Mouse (Mus musculus) natural killer cell, adult 2 months (primary cell): Measurements from ENCODE around the gene Suds3.
A peak's percentile ranks its signal among the peaks of the same experiment; 100 is the strongest.

Source experiments
- DNase-seq, 2 experiments: peaks; one replicate each; pipeline ENCODE4 v3.0.0; 2022; ENCODE audit warnings: low spot score in 2 of 2

Gene Suds3

DNA sequence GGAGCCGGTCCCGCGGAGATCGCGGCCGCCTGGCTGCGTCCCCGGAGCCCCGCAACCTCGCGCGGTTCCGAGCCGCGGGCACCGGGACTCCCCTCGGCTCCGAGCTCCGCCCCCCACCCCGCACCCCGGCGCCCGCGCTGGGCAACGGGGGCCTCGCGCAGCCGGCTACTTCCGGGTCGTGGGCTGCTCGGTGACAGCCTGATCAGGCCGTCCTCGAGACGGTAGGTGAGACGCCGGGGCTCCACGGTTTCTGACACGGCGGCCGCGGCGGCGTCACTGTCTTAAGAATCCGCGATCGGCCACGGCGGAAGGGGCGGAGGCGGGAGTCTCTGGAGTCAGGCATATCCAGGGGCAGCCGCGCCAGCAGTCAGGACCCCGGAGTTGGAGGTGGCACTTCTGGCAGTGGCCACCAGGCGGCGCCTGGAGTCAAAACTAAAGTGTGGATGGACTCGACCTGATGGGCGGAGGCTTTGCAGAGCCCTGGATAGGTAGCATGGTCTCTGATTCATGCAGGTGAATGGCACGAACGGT, at the start of gene Suds3:
TSS of gene Suds3 (minus strand) at position 278 of the 531 bp plus-strand sequence.
- peak; percentile 96 to 97 for DNase-seq

DNA sequence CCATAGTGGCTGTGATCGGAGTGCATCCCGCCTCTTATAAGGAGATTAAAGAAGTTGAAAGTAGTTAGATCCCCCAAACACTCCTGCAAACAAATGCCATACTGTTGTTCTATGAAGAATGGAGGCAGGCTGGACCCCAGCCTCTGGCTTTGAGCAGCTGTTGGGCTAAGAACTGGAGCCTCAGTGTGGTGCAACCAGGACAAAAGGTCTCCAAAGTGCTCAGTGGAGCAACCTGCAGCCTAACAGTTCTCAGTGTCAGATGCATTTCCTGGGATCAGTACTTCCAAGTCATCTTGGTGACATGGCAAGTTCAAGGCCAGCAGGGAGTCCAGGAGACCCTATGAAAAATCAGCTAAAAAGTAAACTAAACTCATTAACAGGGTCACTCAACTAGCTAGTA, 49.0 kb upstream of the Suds3 start:
- no peak for DNase-seq

DNA sequence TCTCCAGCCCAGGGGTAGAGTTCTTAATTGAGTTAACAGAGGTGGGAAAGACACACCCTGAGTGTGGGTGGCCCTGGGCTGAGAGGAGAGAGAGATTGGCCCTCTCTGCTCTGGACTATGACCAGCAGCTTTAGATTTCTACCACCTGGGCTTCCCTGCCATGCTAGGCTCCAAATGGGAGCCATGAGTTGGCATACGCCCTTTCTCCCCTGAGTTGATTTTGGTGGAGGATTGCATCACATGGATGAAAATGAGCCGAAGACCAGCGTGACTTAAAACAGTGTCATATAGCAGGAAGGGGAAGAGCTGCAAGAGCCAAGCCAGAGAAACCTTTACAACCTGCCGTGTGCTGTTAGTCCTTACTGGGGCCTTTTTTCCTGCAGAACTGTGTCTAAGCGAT, 48.6 kb upstream of the Suds3 start:
- no peak for DNase-seq

DNA sequence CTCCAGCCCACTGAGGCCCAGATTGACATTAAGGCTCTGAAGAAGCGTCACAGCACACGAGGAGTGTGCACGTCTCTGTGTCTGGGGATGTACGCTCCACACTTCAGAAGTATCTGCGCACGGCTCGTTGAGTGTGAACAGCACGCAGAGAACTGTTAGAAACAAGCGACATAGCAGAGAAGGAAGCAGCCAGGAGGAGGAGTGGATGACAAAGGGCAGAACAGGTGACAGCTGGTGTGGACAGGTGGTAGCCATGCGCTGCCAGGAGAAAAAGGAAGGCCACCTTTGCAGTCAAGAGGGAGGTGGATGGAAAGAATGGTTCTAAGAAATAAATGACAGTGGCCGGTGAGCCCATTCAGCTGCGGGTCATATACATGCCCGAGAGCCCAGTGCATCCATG, 47.9 kb upstream of the Suds3 start:
- DNase-seq: no peak

DNA sequence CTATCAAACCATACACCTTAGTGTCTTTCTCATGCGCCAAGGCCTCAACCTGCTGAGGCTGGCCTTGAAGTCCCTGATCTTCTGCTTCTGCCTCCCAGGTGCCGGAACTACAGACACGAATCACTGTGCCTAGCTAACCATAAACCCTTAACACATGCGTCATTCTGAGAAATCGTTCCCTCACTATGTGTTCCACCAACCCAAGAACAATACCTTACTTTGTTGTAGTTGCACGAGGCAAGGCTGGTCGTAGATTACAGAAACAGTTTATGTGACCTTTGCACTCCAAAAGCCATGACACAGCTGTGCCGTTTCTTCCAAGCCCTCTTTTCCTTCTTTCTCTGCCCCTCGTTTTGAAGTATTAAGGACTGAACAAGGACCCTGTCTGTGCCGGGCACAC, 44.6 kb upstream of the Suds3 start:
- peak in 1 of 2 experiments; percentile 54 for DNase-seq

DNA sequence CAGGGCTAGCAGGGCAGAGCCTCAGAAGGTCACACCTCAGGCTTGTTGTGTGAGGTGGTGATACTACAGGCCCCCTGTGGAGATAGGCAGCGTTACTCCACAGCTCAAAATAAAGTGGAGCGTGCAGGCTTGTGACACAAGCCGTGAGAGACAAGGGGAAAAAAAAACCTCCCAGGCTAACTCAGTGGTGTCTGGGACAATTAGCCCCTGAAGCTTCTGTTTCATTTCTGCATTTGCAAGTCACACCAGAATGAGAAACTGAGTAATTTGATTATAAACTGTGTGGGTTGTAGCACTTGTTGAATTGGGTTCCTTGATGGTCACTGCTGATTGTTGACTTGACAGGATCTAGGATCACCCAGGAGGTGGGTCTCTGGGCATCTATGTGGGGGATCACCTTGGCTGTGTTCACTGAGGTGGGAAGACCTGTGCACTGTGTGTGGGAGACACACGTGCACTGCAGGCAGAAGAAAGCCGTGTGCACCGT, 43.9 kb upstream of the Suds3 start:
- peak in 1 of 2 experiments; percentile 58 for DNase-seq

DNA sequence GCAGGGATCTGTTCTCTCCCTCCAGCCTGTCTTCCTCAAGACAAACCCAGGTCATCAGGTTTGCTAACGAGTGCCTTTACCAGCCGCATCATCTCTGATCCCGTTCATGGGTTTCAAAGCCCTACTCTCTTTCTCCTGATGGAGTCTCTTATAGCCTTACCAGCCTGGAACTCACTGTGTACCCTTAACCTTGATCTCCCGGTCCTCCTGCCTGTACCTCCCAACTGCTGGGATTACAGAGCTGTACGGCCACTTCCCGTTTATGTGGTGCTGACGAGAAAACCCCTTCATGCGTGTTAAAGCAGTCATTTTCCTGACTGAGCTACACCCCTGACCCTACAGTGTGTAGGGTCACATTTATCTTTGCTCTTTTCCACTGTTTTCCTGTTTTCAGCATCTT, 43.4 kb upstream of the Suds3 start:
- DNase-seq: peak in 1 of 2 experiments; percentile 26

DNA sequence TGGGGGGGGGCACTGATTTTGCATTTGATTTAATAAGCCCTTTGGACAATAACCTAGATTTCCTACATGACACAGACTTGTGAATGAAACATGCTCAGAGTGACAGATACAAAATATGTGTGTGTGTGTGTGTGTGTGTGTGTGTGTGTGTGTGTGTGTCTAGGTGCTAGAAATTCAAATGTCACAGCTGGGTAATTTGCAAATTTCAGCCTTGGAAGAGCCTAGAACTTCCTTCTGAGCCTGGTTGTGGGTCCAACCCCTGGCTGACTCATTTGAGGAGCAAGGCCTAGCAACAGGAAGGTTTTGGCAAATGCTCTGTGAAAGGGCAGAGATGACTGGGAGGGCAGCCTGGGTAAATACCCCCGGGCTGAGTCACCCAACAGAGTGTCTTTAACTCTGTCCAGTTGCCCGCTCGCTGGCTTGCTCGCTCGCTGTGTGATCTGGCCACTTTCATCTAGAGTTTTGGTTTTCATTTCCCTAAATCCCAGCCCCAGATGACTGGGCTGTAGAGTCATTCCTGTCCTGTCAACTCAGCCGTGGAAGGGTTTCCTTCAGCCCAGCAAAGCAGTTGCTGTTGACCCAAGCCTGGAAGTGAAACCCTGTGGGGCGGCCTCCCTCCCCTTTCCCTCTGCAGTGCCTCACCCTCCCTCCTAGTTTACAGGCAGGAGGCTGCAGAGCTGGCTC, 42.6 kb upstream of the Suds3 start:
- DNase-seq: peak in 1 of 2 experiments; percentile 64

DNA sequence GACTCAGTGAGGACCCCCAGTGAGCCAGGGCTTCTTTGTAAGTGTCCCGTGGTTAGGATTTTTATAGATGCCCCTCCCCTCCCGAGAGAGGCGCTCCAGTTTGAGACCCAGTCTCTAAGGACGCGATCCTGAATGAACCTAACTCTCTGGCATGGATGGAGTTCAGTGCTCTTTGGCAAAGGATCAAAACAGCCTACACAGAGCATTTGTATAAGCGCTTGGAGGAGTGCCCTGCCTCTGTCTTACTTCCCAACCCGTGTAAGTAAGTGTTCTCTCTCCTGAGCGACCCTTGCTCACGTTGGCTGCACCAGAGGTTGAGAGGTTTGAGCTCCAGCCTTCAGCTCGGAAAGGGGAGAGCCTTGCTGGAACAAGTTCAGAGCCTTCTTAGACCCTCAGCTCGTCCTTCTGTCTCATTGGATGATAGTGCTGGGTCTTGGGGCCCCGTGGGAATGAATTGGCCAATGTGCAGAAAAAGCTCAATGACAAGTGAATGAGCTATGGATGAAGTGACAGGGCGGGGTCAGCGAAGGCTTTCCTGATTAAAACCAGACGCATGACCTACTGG, 37.7 kb upstream of the Suds3 start:
- no peak for DNase-seq

DNA sequence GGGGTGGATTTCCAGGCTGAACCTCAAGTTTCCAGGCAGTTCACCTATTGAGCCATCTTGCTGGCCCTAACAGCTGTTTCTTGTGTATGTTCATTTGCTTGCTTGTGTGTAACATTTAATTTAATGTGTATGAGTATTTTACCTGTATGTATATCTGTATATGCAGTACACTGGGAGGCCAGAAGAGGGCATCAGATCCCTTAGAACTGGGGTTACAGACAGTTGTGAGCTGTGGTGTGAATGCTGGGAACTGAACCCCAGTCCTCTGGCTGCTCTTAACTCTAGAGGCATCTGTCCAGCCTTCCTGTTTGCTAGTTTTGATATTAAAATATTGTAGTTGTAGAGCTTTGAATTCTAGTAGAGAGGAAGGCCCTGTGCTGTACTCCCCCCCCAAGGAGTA, 37.0 kb upstream of the Suds3 start:
- DNase-seq: no peak

DNA sequence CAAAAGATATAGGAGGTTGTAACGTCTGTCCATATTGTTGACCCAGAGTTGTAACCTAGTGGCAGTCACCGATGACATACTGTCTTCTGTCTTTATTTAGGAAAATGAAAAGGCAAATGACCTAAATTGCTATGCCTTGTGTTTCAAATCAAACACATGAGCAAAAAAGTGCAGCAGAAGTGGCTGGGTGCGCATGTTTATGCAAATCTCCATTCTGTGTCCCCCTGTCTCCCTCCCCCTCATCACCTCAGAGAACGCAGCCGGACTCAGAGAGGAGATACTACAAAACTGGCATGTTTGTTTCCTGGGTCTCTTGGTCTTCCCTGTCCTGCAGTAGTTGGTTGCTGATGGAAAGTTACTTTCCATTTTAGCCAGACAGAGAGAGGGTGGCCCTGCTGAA, 34.2 kb upstream of the Suds3 start:
- no peak for DNase-seq

DNA sequence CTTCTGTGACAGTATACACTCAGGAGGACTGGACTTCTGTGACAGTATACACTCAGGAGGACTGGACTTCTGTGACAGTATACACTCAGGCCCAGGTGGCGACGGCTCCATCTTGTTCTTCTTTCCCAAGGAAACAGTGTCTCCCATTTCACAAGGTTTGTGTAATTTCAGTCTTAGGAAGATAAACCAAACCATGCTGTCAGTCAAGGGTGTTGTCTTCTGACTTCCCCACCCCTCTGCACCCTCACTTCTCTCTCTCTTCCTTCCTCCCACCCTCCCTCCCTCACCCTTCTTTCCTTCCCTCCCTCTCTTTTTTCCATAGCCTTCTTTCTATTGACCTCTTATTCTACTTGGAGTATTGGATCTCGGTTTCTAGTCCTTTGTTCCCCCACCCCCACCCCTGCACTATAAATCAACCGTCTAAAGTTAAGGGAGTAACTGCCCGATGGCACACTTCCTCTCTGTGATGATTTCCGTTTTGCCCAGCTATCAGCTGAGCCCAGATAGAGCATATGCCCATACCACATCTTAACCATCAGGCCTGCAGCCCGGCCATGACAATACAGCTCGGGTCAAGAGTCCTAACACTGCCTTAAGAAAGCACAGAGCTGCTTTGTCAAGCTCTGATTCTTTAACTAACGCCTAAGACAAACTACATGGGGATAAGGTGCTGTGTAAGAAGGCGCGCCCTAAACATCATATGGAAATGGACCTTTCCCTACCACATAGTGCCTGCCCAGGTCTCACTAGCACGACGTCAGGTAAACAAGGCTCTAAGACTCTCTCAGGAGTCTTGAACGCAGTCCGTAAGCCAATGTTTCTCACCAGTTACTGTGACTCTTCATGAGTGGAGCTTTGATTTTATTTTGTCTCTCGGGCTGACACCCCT, 33.4 kb upstream of the Suds3 start:
- DNase-seq: no peak

DNA sequence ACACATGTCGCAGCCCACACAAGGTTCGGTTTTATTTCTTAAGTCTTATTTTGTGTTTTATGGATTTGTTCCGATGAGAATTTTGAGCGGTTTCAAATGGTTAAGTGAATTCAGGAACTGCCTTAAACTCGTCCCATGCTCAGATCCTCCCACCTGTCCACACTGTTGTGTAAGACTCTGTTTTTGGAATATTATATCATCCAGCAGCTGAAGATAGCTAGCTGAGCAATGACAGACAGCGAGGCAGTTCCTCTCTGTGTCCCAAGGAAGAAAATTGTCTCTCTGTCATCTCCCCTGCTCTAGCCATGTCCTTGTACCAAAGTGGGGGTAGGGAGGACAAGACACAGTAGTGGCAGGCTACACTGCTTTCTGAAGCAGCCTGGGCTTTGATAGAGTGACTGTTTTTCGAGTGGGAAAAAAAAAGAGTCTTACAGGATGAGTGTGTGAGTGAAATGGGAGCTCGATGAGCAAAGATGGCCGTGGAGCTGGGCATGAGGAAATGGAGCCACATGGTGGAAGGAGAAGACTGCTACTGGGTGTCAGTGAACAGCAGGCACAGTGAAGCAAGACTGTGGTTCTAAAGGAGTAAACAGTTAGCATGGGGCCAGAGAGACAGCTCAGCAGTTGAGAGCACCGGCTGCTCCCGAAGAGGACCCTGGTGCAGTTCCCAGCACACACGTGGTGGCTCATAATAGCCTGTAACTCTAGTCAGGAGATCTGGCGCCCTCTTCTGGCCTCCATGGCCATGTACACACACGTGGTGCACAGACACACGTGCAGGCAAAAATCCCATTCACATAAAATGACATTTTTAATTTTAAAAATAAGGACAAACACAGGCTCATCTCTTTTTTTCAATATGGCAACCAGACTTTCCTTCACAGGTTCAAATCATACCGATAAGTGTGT, 31.5 kb upstream of the Suds3 start:
- no peak for DNase-seq

DNA sequence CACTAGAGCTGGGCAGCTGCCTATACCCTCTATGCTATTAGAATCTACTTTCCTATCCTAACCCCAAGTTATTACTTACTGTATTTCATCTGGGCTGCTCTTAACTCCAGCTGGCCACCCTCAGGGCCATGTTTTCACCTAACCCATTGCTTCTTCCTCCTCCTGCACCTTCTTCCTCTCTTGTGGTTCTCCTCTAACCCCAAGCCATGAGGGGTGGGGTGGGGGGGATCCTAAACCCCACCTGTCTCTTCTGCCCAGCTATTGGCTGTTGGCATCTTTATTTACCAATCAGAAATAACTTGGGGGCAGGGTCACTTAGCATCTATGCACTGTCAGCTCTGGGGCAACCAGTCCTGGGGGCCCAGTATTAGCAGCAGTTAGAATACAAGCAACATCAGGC, 30.3 kb upstream of the Suds3 start:
- DNase-seq: no peak

DNA sequence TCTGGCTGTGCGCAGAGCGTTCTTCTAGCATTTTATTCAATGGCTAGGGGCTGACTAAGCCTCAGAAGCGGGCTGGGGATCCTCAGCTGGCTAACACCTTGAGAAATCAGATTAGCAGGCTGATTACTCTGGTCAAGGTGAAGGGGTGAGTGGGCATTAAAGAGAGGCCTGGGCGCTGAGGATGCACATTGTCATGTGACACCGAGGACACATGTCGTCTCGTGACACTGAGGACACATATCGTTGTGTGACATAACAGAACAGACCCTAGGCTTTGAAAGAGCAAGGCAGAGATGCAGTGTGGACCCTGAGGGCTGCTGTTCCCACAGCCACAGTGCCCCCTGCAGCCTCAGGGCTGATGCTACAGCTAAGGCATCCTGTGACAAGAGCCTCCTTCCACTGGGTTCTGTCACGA, 27.8 kb upstream of the Suds3 start:
- DNase-seq: no peak

DNA sequence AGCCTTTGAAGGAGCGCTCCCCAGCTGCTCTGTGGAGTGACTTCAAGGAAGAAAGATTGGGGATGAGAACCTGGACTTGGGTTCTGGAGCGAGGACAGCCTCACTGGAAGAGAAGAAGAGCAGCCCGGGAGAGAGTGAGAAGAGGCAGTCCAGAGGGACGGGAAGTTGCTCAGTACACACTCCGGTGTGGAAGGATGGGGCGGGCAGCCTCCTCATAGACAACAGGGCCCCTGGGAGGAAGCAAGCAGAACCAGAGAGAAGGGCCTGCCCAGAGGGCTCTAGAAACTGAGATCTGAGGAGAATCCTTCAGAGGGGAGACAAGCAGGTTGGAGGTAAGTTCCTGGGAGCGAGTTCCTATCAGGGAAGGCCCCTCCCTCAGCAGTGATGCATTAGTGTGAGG, 24.5 kb upstream of the Suds3 start:
- no peak for DNase-seq

DNA sequence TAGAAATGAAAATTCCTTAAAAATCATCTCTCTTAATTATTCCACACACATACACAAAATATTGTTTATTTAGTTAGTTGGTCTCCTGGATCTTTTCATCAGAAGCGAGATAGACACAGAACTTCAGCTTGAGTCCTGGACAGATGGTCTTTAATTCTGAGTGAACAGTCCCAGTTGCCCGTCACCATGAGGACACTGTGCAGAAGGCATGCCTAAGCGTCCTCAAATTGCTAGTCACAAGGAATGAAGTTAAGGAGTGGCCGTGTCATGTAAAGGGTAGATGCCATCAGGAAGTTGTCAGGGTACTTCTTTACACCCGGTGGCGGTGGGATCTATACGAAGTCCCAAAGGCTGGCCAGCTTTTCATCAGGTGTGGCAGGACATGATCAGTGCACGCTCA, 23.9 kb upstream of the Suds3 start:
- no peak for DNase-seq

DNA sequence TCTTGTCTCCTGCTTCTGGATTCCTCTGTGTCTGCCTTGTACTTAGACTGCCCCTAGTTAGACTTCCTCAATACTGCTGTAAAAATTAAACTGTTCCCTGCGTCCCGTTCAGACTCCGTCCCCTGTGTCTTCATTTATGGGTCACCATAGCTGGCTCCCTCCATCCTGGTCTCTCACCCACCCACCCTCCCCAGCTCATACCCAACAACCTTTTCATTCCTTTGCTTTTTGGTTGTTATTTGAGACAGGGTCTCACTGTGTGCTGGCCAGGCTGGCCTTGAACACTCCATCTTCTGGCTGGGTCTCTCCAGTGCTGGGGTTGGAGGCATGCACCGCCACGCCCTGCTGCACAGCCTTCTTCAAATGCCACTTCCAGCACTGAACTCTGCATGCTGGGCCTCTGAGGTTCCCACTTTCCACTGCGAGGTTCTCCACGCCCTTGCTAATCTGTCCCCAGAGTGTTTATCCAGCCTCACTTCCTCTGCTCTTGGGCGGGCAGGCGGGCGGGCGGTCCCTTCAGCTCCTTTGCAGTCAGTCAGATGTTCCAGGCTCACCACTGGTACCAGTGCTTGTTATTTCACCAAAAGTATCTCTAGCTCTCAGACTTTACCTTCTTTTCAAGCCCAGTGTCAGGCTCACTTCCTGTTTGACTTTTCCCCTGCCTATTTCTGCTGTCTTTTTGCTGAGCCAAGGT, 22.5 kb upstream of the Suds3 start:
- peak in 1 of 2 experiments; percentile 31 for DNase-seq

DNA sequence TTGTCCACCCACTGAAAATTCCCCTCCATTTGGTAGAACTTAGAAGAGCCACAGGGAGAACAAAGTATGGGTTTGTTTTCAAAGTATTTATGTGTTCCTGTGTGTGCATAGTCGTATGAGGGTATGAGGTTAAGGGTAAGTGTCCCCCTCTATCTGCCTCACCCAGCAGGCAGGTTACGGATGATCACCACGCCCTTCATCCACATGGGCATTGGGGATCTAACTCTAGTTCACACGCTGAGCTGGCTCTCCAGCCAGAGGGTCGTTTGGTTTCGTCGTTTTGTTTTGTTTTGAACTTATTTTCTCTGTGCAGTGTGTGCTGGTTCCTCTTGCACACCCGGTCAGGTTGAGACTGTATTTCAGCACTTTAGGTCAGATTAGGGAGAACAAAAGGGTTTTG, 21.7 kb upstream of the Suds3 start:
- no peak for DNase-seq

DNA sequence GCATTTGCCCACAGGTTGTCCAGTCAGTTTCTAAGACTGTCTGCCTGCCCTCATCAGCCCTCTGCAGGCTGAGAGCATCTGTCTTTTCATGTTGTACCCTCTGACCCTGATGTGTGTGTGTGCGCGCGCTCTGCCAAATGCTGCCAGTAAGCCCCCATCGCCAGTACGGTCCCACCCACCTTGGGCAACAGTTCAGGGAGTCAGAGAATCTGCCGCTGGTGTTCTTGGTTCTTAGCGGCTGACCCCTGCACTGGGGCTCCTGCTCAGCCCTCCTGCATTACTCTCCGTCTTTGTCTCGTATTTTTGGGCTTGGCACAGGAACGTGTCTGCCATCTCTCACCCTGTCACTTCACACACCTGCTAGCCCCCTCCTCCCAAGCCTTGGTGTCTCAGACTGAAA, 21.1 kb upstream of the Suds3 start:
- DNase-seq: no peak

DNA sequence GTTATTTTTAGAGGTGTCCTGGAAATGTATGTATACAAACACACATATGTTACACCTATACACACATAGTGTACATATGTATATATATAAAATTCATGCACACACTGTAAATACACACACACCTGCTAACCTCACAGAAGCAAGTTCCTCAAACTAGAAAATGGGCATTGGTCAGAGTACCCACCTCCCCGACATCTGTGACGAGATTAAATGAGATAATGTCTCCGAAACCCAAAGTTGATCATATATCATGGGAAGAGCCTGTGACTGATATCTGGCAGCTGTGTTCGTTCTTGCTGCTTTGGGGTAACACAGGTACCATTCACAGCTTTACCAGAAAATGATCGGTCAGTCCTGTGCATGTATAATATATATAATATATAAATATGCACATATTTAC, 20.7 kb upstream of the Suds3 start:
- DNase-seq: no peak
